ENCODE assay signal across 8 mouse cellular contexts in the genomic region with DNA sequence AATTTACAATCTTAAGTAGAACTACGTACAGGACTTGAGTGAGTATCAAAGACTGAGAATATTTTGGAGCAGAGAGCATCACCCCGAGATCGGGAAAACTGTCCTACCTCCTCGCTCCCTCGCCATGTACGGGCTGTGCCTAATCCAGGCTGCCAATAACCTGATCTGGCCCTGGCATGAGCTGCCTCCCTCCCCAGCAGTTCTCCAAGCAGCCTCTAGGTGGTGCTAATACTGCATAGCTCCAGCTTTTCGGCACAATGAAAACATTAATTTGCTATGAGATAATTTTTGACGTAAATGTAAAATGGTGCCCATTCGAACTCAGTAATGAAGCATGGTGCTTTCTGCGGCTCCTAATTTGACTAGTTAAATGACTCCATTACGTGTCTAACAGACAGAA.
DNase-seq lines count a peak whose midpoint lies in the region; ATAC-seq and TF ChIP-seq lines count a peak whose summit lies in the region.

No protein-coding gene starts in this region.

- peak; percentile 31 for DNase-seq in c-Kit-positive CD71-negative TER-119-negative erythroid progenitor cells, embryonic 14.5 days (ENCODE audit: low read depth)
- DNase-seq in forebrain, embryonic 11.5 days (ENCODE audit: low spot score) = peak; percentile 87
- DNase-seq in heart, postnatal 25 days (ENCODE audit: low spot score) = peak; percentile 21
- DNase-seq in layer of hippocampus, adult 18-20 months (ENCODE audit: low spot score in 2 of 2) = peak; percentile 76 to 95
- DNase-seq in thymus, postnatal 10 days (ENCODE audit: low spot score in 2 of 2) = peak; percentile 32 to 66

- H3K36me3 ChIP-seq in ES-Bruce4 (ENCODE audit: control insufficient read depth, insufficient read depth, low read length, poor library complexity, severe bottlenecking) = no peaks in the 10 kb centered on the region
- H3K36me3 ChIP-seq in forebrain, embryonic 11.5 days (ENCODE audit: control insufficient read depth, insufficient read depth, low read length) = no peaks in the 10 kb centered on the region
- no peaks in the 10 kb centered on the region for H3K36me3 ChIP-seq in lung, embryonic 15.5 days

- no peak overlapping the region for H3K27ac ChIP-seq in ES-Bruce4 (ENCODE audit: insufficient read depth, low read length)
- no peak overlapping the region for H3K27ac ChIP-seq in forebrain, embryonic 11.5 days (ENCODE audit: low read depth, low read length)
- H3K27ac ChIP-seq in lung, embryonic 15.5 days = no peak overlapping the region
- H3K27ac ChIP-seq in olfactory bulb, adult 2 months (ENCODE audit: insufficient read depth, low read depth, low read length) = no peak overlapping the region

- H3K4me1 ChIP-seq in ES-Bruce4 (ENCODE audit: control insufficient read depth, insufficient read depth, low read length) = no peaks in the 10 kb centered on the region
- peaks cover 15% of the 10 kb centered on the region for H3K4me1 ChIP-seq in forebrain, embryonic 11.5 days (replicated peaks; ENCODE audit: control insufficient read depth, insufficient read depth, low read length)
- H3K4me1 ChIP-seq in lung, embryonic 15.5 days = peaks cover 11% of the 10 kb centered on the region
- H3K4me1 ChIP-seq in olfactory bulb, adult 2 months (ENCODE audit: control insufficient read depth, insufficient read depth, low read length) = 0 out of 2 replicates have a peak, but pooled peaks cover 5% of the 10 kb centered on the region

- TF ChIP-seq POLR2A in ES-Bruce4 (IDR thresholded peaks at IDR 0.05; ENCODE audit: insufficient read depth, low read length) = no peak
- TF ChIP-seq POLR2A in olfactory bulb, adult 2 months (IDR thresholded peaks at IDR 0.05; ENCODE audit: insufficient read depth, low read depth, low read length) = no peak

- 11% methylated on average over 11 of the region's 11 CpGs for WGBS in forebrain, embryonic 11.5 days
- WGBS in lung, embryonic 15.5 days = 10% methylated on average over 11 of the region's 11 CpGs
- 3% methylated on average over 11 of the region's 11 CpGs for WGBS in olfactory bulb, adult 2 months

- H3K9ac ChIP-seq in ES-Bruce4 (ENCODE audit: low read depth, poor library complexity, severe bottlenecking) = no peak overlapping the region
- no peak overlapping the region for H3K9ac ChIP-seq in forebrain, embryonic 11.5 days (ENCODE audit: low read length)
- no peak overlapping the region for H3K9ac ChIP-seq in lung, embryonic 15.5 days

- no peak for TF ChIP-seq EP300 in ES-Bruce4 (IDR thresholded peaks at IDR 0.05; ENCODE audit: insufficient read depth, low read depth, low read length)

- H3K9me3 ChIP-seq in ES-Bruce4 (replicated peaks; ENCODE audit: control insufficient read depth, insufficient read depth, low read length, poor library complexity, severe bottlenecking) = no peaks in the 10 kb centered on the region
- no peaks in the 10 kb centered on the region for H3K9me3 ChIP-seq in forebrain, embryonic 11.5 days (ENCODE audit: control insufficient read depth, low read length)
- H3K9me3 ChIP-seq in lung, embryonic 15.5 days = no peaks in the 10 kb centered on the region

- intact Hi-C loops in heart, postnatal 25 days (cut with DNase I) = loop anchor here (2.0 to 10.0 kb wide), 4 partner anchors 401 to 771 kb away; no protein-coding TSS in a partner anchor

- H3K4me2 ChIP-seq in forebrain, embryonic 11.5 days (ENCODE audit: low read depth, low read length, severe bottlenecking) = no peak overlapping the region; the same call in 1 of the 2 replicates
- peak overlapping the region; percentile 43; the same call in 1 of the 2 replicates for H3K4me2 ChIP-seq in lung, embryonic 15.5 days

- ATAC-seq in forebrain, embryonic 11.5 days (replicated peaks; ENCODE audit: low FRiP score) = peak; percentile 50; the same call in 1 of the 2 replicates
- ATAC-seq in lung, embryonic 15.5 days (ENCODE audit: borderline replicate concordance, extremely low read depth, low FRiP score, low TSS enrichment) = no peak

- H3K27me3 ChIP-seq in ES-Bruce4 (ENCODE audit: control insufficient read depth, insufficient read depth, low read length, poor library complexity, severe bottlenecking) = no peaks in the 10 kb centered on the region
- no peaks in the 10 kb centered on the region for H3K27me3 ChIP-seq in forebrain, embryonic 11.5 days (ENCODE audit: control insufficient read depth, insufficient read depth, low read length)
- H3K27me3 ChIP-seq in lung, embryonic 15.5 days = no peaks in the 10 kb centered on the region

- peak; percentile 83 for TF ChIP-seq CTCF in ES-Bruce4 (IDR thresholded peaks at IDR 0.05; ENCODE audit: low read depth, low read length)
- TF ChIP-seq CTCF in olfactory bulb, adult 2 months (IDR thresholded peaks at IDR 0.05; ENCODE audit: insufficient read depth, low read depth, low read length) = peak; percentile 57

- H3K4me3 ChIP-seq in ES-Bruce4 (ENCODE audit: low read depth, low read length) = no peak overlapping the region
- H3K4me3 ChIP-seq in forebrain, embryonic 11.5 days (ENCODE audit: low read depth, low read length) = no peak overlapping the region
- H3K4me3 ChIP-seq in lung, embryonic 15.5 days = no peak overlapping the region
- H3K4me3 ChIP-seq in olfactory bulb, adult 2 months (ENCODE audit: insufficient read depth, low read depth, low read length) = no peak overlapping the region

Comparison
In these comparisons a context has a peak if more than half of its experiments do, and no peak if none do; other contexts are left out.
1. DNase-seq: peak in every context shown above with its lines; median percentile 87 in forebrain, embryonic 11.5 days; 86 in layer of hippocampus, adult 18-20 months; 49 in thymus, postnatal 10 days; 31 in c-Kit-positive CD71-negative TER-119-negative erythroid progenitor cells, embryonic 14.5 days; 21 in heart, postnatal 25 days.